Mouse (Mus musculus): ENCODE measurements at regions not wholly inside any gene's neighbourhood (a gene's known extent, or its start where the extent isn't known, plus 50 kb on each side); places are given as distances from the start of the nearest gene placed in this dataset.

DNA sequence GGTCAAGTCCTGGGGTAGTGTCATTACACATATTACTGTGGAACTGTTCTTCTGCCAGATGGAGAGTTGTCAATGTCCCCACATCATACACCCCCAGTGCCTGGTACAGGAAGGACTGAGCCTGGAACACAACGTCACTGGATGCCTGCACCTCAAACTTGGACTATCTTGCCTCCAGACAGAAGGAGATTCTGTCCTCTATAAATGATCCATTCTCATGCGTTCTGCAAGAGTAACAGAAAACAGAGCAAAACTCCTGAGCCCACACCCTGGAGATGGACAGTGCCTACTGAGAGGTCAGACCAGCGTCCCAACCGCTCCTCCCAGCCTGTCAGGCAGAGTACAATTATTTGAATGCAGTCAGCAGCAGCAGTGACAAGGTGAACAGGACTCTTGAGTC is 261.1 kb downstream of the Dysf start:
- DNase-seq: no peak
- intact Hi-C loops (cut with DNase I): no loop called here

- no peak for DNase-seq
- intact Hi-C loops (cut with DNase I): no loop called here
Measured at GRCm38 (mm10) chr6:84269023-84269422, 260.6 kb downstream of the Dysf start.

- no peak for DNase-seq
- intact Hi-C loops (cut with DNase I): no loop called here
Measured at GRCm38 (mm10) chr6:84268111-84268510, 259.7 kb downstream of the Dysf start.

DNA sequence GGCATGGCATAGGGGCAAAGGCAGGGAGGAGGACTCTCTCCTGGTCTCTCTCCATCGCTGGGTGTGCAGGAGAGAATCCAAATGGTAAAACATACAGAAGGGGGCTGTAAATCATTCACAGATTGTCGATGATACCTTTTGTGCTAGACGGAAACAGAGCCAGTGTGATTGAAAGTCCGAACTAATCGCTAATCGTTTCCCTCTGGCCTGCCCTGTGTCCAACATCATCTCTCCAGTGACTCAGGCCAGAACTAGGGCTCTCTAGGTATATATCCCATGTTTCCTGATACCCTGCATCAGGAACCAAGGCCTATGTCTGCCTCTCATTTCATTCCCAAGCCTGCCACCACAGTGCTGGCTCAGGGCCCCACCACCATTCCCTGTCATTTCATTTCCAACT is 259.1 kb downstream of the Dysf start:
- DNase-seq: no peak
- intact Hi-C loops (cut with DNase I): no loop called here

DNA sequence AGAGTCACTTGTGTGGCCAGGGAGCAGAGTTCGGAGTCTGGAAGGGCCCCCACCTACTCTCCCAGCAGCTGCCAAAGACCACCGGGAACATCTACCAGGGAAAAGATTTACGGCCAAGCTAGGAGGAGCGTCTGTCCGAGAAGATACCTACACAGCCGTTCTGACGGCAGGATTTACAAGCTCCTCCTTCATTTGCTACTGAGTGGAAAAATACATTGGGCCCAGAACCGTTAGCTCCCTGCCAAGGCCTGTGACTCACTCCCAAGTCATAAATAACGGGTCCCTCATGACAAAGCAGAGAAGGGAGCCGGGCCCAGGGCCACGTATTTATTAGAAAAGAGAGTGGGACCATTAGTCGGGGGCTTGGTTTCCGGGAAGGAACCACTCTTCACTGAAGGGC is 258.3 kb downstream of the Dysf start:
- intact Hi-C loops (cut with DNase I): no loop called here
- DNase-seq: peak; percentile 44 to 58

GRCm38 (mm10) chr6:84264681-84265080 is 256.3 kb downstream of the Dysf start:
- no peak for DNase-seq
- intact Hi-C loops (cut with DNase I): loop anchor here (5.0 kb wide), 2 partner anchors 53 to 323 kb away; no protein-coding TSS in a partner anchor

GRCm38 (mm10) chr6:84263686-84264085 is 255.3 kb downstream of the Dysf start:
- no peak for DNase-seq
- intact Hi-C loops (cut with DNase I): loop anchor here (5.0 kb wide), 2 partner anchors 54 to 324 kb away; no protein-coding TSS in a partner anchor

DNA sequence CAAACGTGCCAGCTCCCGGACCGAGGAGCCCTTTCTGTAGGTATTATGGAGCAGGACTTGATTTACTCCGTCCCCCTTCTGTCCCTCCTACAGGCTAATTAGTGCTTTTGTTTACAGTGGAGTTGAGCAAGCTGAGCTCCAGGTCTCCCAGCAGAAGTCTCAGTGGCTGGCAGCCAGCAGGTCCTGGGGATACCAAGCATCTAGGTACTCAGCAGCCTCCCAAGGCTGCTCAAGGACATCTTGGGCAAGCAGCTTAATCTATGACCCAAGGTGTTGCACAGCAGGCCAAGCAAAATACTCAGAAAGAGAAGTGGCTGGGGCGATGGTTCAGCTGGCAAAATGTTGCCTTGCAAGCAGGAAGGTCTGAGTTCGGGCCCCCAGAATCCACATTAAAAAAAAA is 254.4 kb downstream of the Dysf start:
- intact Hi-C loops (cut with DNase I): loop anchor here (5.0 kb wide), 2 partner anchors 55 to 325 kb away; no protein-coding TSS in a partner anchor
- DNase-seq: no peak

DNA sequence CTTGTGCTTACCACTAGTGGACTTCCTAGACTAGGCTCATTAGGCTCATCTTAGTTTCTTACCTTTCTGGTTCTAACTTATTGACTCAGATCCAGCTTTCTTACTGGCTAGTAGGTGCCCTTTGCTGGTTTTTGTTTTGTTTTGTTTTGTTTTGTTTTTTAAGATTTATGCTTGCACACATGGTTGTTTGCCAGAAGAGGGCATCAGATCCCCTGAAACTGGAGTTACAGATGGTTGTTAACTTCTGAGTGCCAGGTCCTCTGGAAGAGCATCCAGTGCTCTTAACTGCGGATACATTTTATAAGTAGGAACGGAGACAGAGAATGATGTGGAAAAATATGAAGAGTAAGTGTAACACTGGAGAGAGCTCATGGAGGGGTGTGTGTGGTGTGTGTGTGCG is 253.1 kb downstream of the Dysf start:
- intact Hi-C loops (cut with DNase I): loop anchor here (5.0 kb wide), 2 partner anchors 56 to 326 kb away; no protein-coding TSS in a partner anchor
- no peak for DNase-seq
